8 mouse cellular contexts compared by ENCODE assay signal in the genomic region with DNA sequence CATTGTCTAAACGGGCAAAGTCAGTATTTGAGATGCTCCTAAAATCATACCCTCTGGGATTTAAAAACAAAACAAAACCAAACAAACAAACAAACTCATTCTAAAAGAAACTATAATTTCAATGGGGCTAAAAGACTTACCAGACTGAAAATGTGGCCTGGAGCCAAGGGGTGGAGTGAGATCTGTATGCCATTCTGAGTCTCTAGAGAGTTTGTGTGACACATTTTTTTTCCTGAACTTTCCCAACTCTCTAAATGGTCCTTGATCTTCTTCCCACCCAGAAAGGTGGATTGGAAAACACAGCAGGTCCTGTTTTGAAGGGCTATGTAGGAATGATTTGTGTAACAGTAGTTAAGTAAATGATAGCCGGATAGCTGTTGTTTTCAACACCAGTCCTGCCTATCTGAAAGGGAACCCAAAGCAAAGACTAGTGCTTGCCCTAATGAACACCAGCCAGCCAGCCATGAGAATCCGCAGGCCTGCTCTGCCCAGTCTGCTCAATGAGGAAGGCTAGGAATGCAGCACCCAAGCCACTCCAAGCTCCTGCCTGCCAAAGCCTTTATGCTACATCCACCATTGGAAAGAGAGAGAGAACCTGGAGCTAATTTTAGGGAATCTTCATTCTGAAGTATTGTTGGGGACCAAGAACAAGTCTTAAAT. TPM values are rescaled to one million over a fixed set of nuclear protein-coding genes. Genes with fewer than 3 reads are reported as not detected.
A peak's percentile ranks its signal among the peaks of the same experiment; 100 is the strongest.
DNase-seq lines count a peak whose midpoint lies in the region; ATAC-seq and TF ChIP-seq lines count a peak whose summit lies in the region.

No protein-coding gene starts in this region.

- no peaks in the 10 kb centered on the region for H3K27me3 ChIP-seq in testis, adult 2 months (ENCODE audit: control insufficient read depth, insufficient read depth, low read length)
- no peaks in the 10 kb centered on the region for H3K27me3 ChIP-seq in forebrain, embryonic 11.5 days (ENCODE audit: control insufficient read depth, insufficient read depth, low read length)
- no peaks in the 10 kb centered on the region for H3K27me3 ChIP-seq in intestine, embryonic 16.5 days (replicated peaks; ENCODE audit: control insufficient read depth, insufficient read depth, low read length)
- H3K27me3 ChIP-seq in lung, postnatal 0 days (replicated peaks; ENCODE audit: insufficient read depth, low read length): no peaks in the 10 kb centered on the region

- no peak for TF ChIP-seq POLR2A in testis, adult 2 months (IDR thresholded peaks at IDR 0.05; ENCODE audit: control insufficient read depth, low read depth, low read length)

- H3K36me3 ChIP-seq in testis, adult 2 months (ENCODE audit: control insufficient read depth, insufficient read depth, low read length): no peaks in the 10 kb centered on the region
- no peaks in the 10 kb centered on the region for H3K36me3 ChIP-seq in forebrain, embryonic 11.5 days (ENCODE audit: control insufficient read depth, insufficient read depth, low read length)
- no peaks in the 10 kb centered on the region for H3K36me3 ChIP-seq in intestine, embryonic 16.5 days (ENCODE audit: control insufficient read depth, insufficient read depth, low read length)
- H3K36me3 ChIP-seq in lung, postnatal 0 days (ENCODE audit: insufficient read depth, low read length): no peaks in the 10 kb centered on the region

- peak overlapping the region; percentile 88 for H3K4me3 ChIP-seq in testis, adult 2 months (ENCODE audit: control insufficient read depth, low read depth, low read length)
- no peak overlapping the region; the same call in 1 of the 2 replicates for H3K4me3 ChIP-seq in forebrain, embryonic 11.5 days (ENCODE audit: low read depth, low read length)
- peak overlapping the region; percentile 59 for H3K4me3 ChIP-seq in intestine, embryonic 16.5 days (ENCODE audit: low read length)
- peak overlapping the region; percentile 70 for H3K4me3 ChIP-seq in lung, postnatal 0 days (ENCODE audit: low read depth, low read length)

- 0 out of 2 replicates have a peak overlapping the region, but pooled peaks have one; percentile 68 for H3K4me2 ChIP-seq in forebrain, embryonic 11.5 days (ENCODE audit: low read depth, low read length, severe bottlenecking)
- H3K4me2 ChIP-seq in intestine, embryonic 16.5 days (ENCODE audit: low read depth, low read length): peak overlapping the region; percentile 79
- peak overlapping the region; percentile 70 for H3K4me2 ChIP-seq in lung, postnatal 0 days (replicated peaks; ENCODE audit: low read depth, low read length)

- H3K9me3 ChIP-seq in forebrain, embryonic 11.5 days (ENCODE audit: control insufficient read depth, low read length): no peaks in the 10 kb centered on the region
- H3K9me3 ChIP-seq in intestine, embryonic 16.5 days (ENCODE audit: control insufficient read depth, low read length): no peaks in the 10 kb centered on the region
- H3K9me3 ChIP-seq in lung, postnatal 0 days (ENCODE audit: low read length): no peaks in the 10 kb centered on the region

- H3K4me1 ChIP-seq in testis, adult 2 months (ENCODE audit: control insufficient read depth, insufficient read depth, low read length): peaks cover 3% of the 10 kb centered on the region; the same call in 1 of the 2 replicates
- H3K4me1 ChIP-seq in forebrain, embryonic 11.5 days (replicated peaks; ENCODE audit: control insufficient read depth, insufficient read depth, low read length): no peaks in the 10 kb centered on the region; the same call in 1 of the 2 replicates
- H3K4me1 ChIP-seq in intestine, embryonic 16.5 days (ENCODE audit: control insufficient read depth, insufficient read depth, low read length): no peaks in the 10 kb centered on the region
- peaks cover 41% of the 10 kb centered on the region; the same call in 1 of the 2 replicates for H3K4me1 ChIP-seq in lung, postnatal 0 days (ENCODE audit: insufficient read depth, low read depth, low read length)

- no peak for DNase-seq in testis, postnatal 14 days (ENCODE audit: low spot score)
- DNase-seq in forebrain, embryonic 11.5 days (ENCODE audit: low spot score): no peak
- peak; percentile 72 for DNase-seq in lung, postnatal 0 days (ENCODE audit: low spot score)
- no peak for DNase-seq in left cerebral cortex, adult 8-10 months (ENCODE audit: low spot score in 2 of 2)
- no peak for DNase-seq in ovary, postnatal 36 days (ENCODE audit: low spot score)
- DNase-seq in left cerebral cortex, adult 11 months (ENCODE audit: low spot score): no peak

- no peak for ATAC-seq in forebrain, embryonic 11.5 days (replicated peaks; ENCODE audit: low FRiP score)
- ATAC-seq in intestine, embryonic 16.5 days: no peak
- ATAC-seq in lung, postnatal 0 days: no peak

- no peak overlapping the region for H3K27ac ChIP-seq in testis, adult 2 months (ENCODE audit: control insufficient read depth, insufficient read depth, low read depth, low read length)
- H3K27ac ChIP-seq in forebrain, embryonic 11.5 days (ENCODE audit: low read depth, low read length): no peak overlapping the region
- H3K27ac ChIP-seq in intestine, embryonic 16.5 days (ENCODE audit: low read length): no peak overlapping the region
- peak overlapping the region; percentile 92 for H3K27ac ChIP-seq in lung, postnatal 0 days (ENCODE audit: low read length)

- no peak for TF ChIP-seq CTCF in testis, adult 2 months (IDR thresholded peaks at IDR 0.05; ENCODE audit: control insufficient read depth, insufficient read depth, insufficient replicate concordance, low read depth, low read length)
- no peak for TF ChIP-seq CTCF in lung, postnatal 0 days (IDR thresholded peaks at IDR 0.05)

- WGBS in forebrain, embryonic 11.5 days: 78% methylated on average over 3 of the region's 3 CpGs
- 66% methylated on average over 3 of the region's 3 CpGs for WGBS in intestine, embryonic 16.5 days
- WGBS in lung, postnatal 0 days: 25% methylated on average over 3 of the region's 3 CpGs

- no peak for TF ChIP-seq EP300 in lung, postnatal 0 days (IDR thresholded peaks at IDR 0.05)

- no peak overlapping the region for H3K9ac ChIP-seq in forebrain, embryonic 11.5 days (ENCODE audit: low read length)
- H3K9ac ChIP-seq in intestine, embryonic 16.5 days (ENCODE audit: low read depth, low read length): peak overlapping the region; percentile 74; the same call in 1 of the 2 replicates
- peak overlapping the region; percentile 76 for H3K9ac ChIP-seq in lung, postnatal 0 days (replicated peaks; ENCODE audit: low read depth)

RNA-seq across cellular contexts. Expression of a gene that starts 1.0 kb away (rescaled TPM):
- polyA plus RNA-seq in testis, adult 2 months (2012; rRNA removed): 27.8 and 36.2 TPM in 2 replicates
- polyA plus RNA-seq in forebrain, embryonic 11.5 days (2014; fragmentation: Nextera tagmentation; extraction: Ambion mirVana): 1.6 and 1.7 TPM in 2 replicates
- 10.4 TPM in 2 replicates for polyA plus RNA-seq in intestine, embryonic 16.5 days (2015; fragmentation: Nextera tagmentation; extraction: Ambion mirVana)
- 111 and 115 TPM in 2 replicates for polyA plus RNA-seq in lung, postnatal 0 days (2015; fragmentation: Nextera tagmentation; extraction: Ambion mirVana)
- total RNA-seq in left cerebral cortex, adult 8-10 months (2022): 1 to 10 TPM; 1.3 to 3.2 (median 2.1) TPM
